Mouse (Mus musculus) erythroblast, embryonic 14.5 days (primary cell): Measurements from ENCODE around the gene Wee2.

Source experiments
- GATA1 ChIP-seq: IDR thresholded peaks from 2 replicates; pipeline ENCODE4 v1.6.1; 2012; ENCODE audit warnings: low read length, inconsistent platforms, mixed read lengths
- TAL1 ChIP-seq: IDR thresholded peaks from 3 replicates; pipeline ENCODE4 v1.6.1; 2012; ENCODE audit warnings: low read length, inconsistent platforms, mixed read lengths

DNA sequence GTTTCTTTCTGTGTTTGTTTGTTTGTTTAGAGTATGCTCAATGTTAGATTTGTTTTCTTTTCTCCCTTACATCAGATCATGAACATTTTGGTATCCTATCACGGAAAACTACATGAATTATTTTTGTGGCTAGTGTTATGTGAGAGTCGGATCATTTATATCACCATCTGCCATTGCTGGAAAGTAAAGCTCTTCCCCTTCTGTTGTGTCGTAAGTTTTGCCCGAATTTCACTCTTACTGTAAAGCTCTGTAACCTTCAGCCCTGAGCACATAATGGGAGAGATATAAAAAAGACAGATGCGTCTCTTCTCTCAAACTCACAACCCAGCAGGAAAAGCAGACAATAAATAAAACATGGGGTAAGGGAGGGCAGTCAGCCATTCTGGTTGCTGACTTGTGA, at the start of gene Wee2:
- TF ChIP-seq GATA1, result no peak
- no peak for TF ChIP-seq TAL1
